Mouse (Mus musculus) kidney, embryonic 14.5 days (tissue): ENCODE results near the gene C2cd3. TPM values are rescaled to one million over a fixed set of nuclear protein-coding genes. Genes with fewer than 3 reads are reported as not detected.

ENCODE experiments used
- ATAC-seq: fragments of 200-750 bp; cut with Nextera tagmentation; 2 replicates; pipeline ENCODE4 v1.8.0; 2017; ENCODE audit warnings: moderate number of reproducible peaks, mild to moderate bottlenecking, moderate TSS enrichment, moderate library complexity; ENCODE audit not compliant: low FRiP score, low TSS enrichment
- H3K27ac ChIP-seq: fragments of 300-500 bp; sonication (generic); 2 replicates; pipeline ENCODE4 v1.5.1; 2014; ENCODE audit warnings: low read depth, mild to moderate bottlenecking, low read length, moderate library complexity, mixed read lengths
- H3K27me3 ChIP-seq: fragments of 300-500 bp; sonication (generic); 2 replicates; pipeline ENCODE4 v1.6.1; 2014; ENCODE audit warnings: mild to moderate bottlenecking, low read length; ENCODE audit not compliant: control insufficient read depth, insufficient read depth
- H3K36me3 ChIP-seq: fragments of 300-500 bp; sonication (generic); 2 replicates; pipeline ENCODE4 v1.6.1; 2014; ENCODE audit warnings: low read length, mixed read lengths; ENCODE audit not compliant: control insufficient read depth, insufficient read depth
- H3K4me1 ChIP-seq: fragments of 300-500 bp; sonication (generic); 2 replicates; pipeline ENCODE4 v1.6.1; 2014; ENCODE audit warnings: low read length, mixed read lengths; ENCODE audit not compliant: control insufficient read depth, insufficient read depth
- H3K4me2 ChIP-seq: fragments of 300-500 bp; sonication (generic); replicated peaks from 2 replicates; pipeline ENCODE4 v1.6.1; 2014; ENCODE audit warnings: low read depth, mild to moderate bottlenecking, low read length
- H3K4me3 ChIP-seq: fragments of 300-500 bp; sonication (generic); 2 replicates; pipeline ENCODE4 v1.5.1; 2014; ENCODE audit warnings: mild to moderate bottlenecking, low read length
- H3K9ac ChIP-seq: fragments of 300-500 bp; sonication (generic); 2 replicates; pipeline ENCODE4 v1.6.1; 2014; ENCODE audit warnings: low read depth, mild to moderate bottlenecking, low read length, moderate library complexity
- H3K9me3 ChIP-seq: fragments of 300-500 bp; sonication (generic); 2 replicates; pipeline ENCODE4 v1.6.1; 2016; ENCODE audit warnings: low read length; ENCODE audit not compliant: control insufficient read depth
- WGBS: fragments of 180-500 bp; shearing (Covaris S2); extraction: QIAGEN DNeasy Blood & Tissue Kit; methylation state at CpG from one replicate; pipeline ENCODE4 v1.1.7; 2014; 5-methylcytosine and 5-hydroxymethylcytosine counted together
- polyA plus RNA-seq: library from polyadenylated mRNA; unstranded; fragments of >200 nt; fragmentation: Nextera tagmentation; extraction: Ambion mirVana; gene quantifications from 2 replicates; pipeline ENCODE4 v1.2.1, GENCODE M21; 2014

C2cd3 gene
- polyA plus RNA-seq, 1 experiment from 2014 or later: 45.4 TPM

DNA sequence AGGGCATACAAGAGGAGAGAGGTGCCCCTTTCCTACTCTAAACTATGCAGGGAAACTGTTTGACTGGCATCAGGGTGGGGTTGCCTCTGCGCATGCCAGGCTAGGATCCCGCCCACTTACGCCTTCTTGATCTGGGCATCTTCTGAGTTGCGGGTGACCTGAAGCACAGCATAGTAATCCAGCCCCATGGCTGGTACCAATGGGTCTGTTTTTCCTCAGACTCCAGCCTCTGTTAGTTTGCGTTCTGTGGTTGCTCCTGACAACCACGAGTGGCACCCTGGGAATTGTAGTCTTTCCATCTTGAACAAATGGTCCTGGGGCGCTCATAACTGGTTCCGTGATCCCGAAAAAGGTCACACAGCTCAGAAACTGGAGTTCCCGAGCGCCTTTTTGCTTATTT is 142.5 kb downstream of the C2cd3 start, which contains the start of gene Dnajb13:
Dnajb13 (minus strand) TSS at position 388 of the 400 bp plus-strand sequence.
- no peaks in the 10 kb centered on the region for H3K4me1 ChIP-seq
- no peak within 1 kb of the TSS for H3K27ac ChIP-seq
- no peaks in the 10 kb centered on the region for H3K9me3 ChIP-seq
- no peak within 1 kb of the TSS for H3K4me3 ChIP-seq
- H3K36me3 ChIP-seq: no peaks in the 10 kb centered on the region
- 48% methylated on average over 11 of the region's 11 CpGs for WGBS
- no peak within 1 kb of the TSS for H3K9ac ChIP-seq
- H3K4me2 ChIP-seq: 0 out of 2 replicates have a peak within 1 kb of the TSS, but pooled peaks have one; percentile 4
- no peaks in the 10 kb centered on the region for H3K27me3 ChIP-seq
- ATAC-seq: no peak; the same call in 1 of the 2 replicates

Other genes with a start within 250 kb of the C2cd3 start
- 27.0 and 34.2 TPM in 2 replicates for gene Lipt2, start 213.0 kb upstream of the C2cd3 start, polyA plus RNA-seq
- 2.4 and 4.9 TPM in 2 replicates for gene Kcne3, start 195.7 kb upstream of the C2cd3 start, polyA plus RNA-seq
- 5.5 and 5.9 TPM in 2 replicates for gene Pgm2l1, start 144.8 kb upstream of the C2cd3 start, polyA plus RNA-seq
- gene P4ha3, start 86.7 kb upstream of the C2cd3 start, polyA plus RNA-seq: 7.3 and 8.6 TPM in 2 replicates
- 51.0 and 64.5 TPM in 2 replicates for gene Ppme1, start 74 bp downstream of the C2cd3 start, polyA plus RNA-seq
- 0.08 TPM in 1 of 2 replicates, not detected in the other for gene Ucp3, start 100.8 kb downstream of the C2cd3 start, polyA plus RNA-seq
- gene Ucp2, start 121.1 kb downstream of the C2cd3 start, polyA plus RNA-seq: 156 and 193 TPM in 2 replicates
- gene Dnajb13, start 142.7 kb downstream of the C2cd3 start, polyA plus RNA-seq: 0.19 and 0.46 TPM in 2 replicates
- 23.8 and 27.1 TPM in 2 replicates for gene Coa4, start 164.8 kb downstream of the C2cd3 start, polyA plus RNA-seq
- gene Rab6a, start 235.2 kb downstream of the C2cd3 start, polyA plus RNA-seq: 100 and 120 TPM in 2 replicates
- 91.3 and 95.4 TPM in 2 replicates for gene Mrpl48, start 236.1 kb downstream of the C2cd3 start, polyA plus RNA-seq